Comparison of ENCODE assay signal across 10 mouse cellular contexts in the genomic region with DNA sequence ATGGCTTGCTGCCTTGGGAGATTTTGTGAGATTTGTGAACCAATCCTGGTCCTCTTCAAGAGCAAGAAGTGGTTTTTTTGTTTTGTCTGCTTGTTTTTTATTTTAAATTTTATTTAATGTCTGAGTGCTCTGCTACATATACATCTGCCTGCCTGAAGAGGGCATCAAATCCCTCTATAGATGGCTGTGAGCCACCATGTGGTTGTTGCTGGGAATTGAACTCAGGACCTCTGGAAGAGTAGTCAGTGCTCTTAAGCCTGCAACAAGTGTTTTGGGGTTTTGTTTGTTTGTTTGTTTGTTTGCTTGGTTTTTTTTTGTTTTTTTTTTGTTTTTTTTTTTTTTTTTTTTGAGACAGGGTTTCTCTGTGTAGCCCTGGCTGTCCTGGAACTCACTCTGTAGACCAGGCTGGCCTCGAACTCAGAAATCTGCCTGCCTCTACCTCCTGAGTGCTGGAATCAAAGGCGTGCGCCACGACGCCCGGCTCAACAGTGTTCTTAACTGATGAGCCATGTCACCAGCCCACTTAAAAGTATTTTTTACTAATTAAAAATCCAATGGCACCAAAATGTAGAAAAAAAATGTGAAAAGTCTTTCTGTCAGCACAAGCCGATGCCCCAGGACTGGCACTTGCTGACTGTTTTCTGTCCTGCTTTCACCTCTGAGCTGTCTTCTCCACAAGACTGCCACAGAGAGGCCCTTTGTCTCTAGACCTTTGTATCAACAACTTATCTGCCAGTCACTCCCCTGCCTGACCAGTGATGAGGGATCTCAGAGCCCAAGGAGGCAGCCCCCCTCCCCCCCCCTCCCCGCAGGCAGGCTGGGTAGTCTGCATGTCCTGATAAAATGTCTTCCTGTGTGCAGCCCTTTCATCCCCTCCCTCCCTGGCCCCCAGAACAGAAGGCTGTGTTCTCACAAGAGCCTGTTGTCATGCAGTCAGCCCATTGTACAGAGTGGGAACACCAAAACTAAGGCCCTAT. TPM values are rescaled to one million over a fixed set of nuclear protein-coding genes. Genes with fewer than 3 reads are reported as not detected.
DNase-seq lines count a peak whose midpoint lies in the region; ATAC-seq and TF ChIP-seq lines count a peak whose summit lies in the region.
"Had no signal": no experiment of that assay in that cellular context is flagged by ENCODE, and none has a peak within 500 bp of the region (broad histone marks: within the 10 kb centered on the region; RNA-seq: fewer than 3 reads in every experiment).

No protein-coding gene starts in this region.

- peak; percentile 63 for TF ChIP-seq CTCF in stomach, postnatal 0 days (IDR thresholded peaks at IDR 0.05; ENCODE audit: low read depth)

- H3K27me3 ChIP-seq in neural tube, embryonic 11.5 days (ENCODE audit: control insufficient read depth, insufficient read depth, low read length): peaks cover 5% of the 10 kb centered on the region
- peaks cover 34% of the 10 kb centered on the region for H3K27me3 ChIP-seq in liver, embryonic 15.5 days
- peaks cover 9% of the 10 kb centered on the region for H3K27me3 ChIP-seq in stomach, postnatal 0 days (ENCODE audit: control insufficient read depth, insufficient read depth, low read length)

- peaks cover 4% of the 10 kb centered on the region for H3K36me3 ChIP-seq in neural tube, embryonic 11.5 days (ENCODE audit: control insufficient read depth, insufficient read depth, low read length)
- H3K36me3 ChIP-seq in liver, embryonic 15.5 days (replicated peaks): no peaks in the 10 kb centered on the region
- H3K36me3 ChIP-seq in stomach, postnatal 0 days (ENCODE audit: control insufficient read depth, insufficient read depth, low read length): no peaks in the 10 kb centered on the region

- no peak for ATAC-seq in neural tube, embryonic 11.5 days (ENCODE audit: insufficient read depth, low FRiP score, low TSS enrichment)
- peak; percentile 80 for ATAC-seq in liver, embryonic 15.5 days (ENCODE audit: insufficient read depth)
- ATAC-seq in stomach, postnatal 0 days (ENCODE audit: low FRiP score, low TSS enrichment): no peak

- no peak overlapping the region for H3K27ac ChIP-seq in neural tube, embryonic 11.5 days (ENCODE audit: low read depth, low read length)
- no peak overlapping the region; the same call in 1 of the 2 replicates for H3K27ac ChIP-seq in liver, embryonic 15.5 days (replicated peaks)
- H3K27ac ChIP-seq in stomach, postnatal 0 days (replicated peaks): no peak overlapping the region
- H3K27ac ChIP-seq: gastrocnemius, adult 2 months had no signal

- no peak overlapping the region for H3K9ac ChIP-seq in neural tube, embryonic 11.5 days (ENCODE audit: low read length)
- H3K9ac ChIP-seq in liver, embryonic 15.5 days: no peak overlapping the region
- no peak overlapping the region for H3K9ac ChIP-seq in stomach, postnatal 0 days (ENCODE audit: low read length)

- H3K9me3 ChIP-seq in neural tube, embryonic 11.5 days (ENCODE audit: control insufficient read depth, low read length): no peaks in the 10 kb centered on the region
- H3K9me3 ChIP-seq in liver, embryonic 15.5 days (replicated peaks): no peaks in the 10 kb centered on the region
- no peaks in the 10 kb centered on the region for H3K9me3 ChIP-seq in stomach, postnatal 0 days (ENCODE audit: control insufficient read depth, low read length)

- H3K4me3 ChIP-seq in neural tube, embryonic 11.5 days (ENCODE audit: low read depth, low read length): no peak overlapping the region
- H3K4me3 ChIP-seq in liver, embryonic 15.5 days (replicated peaks): no peak overlapping the region
- H3K4me3 ChIP-seq in stomach, postnatal 0 days (ENCODE audit: low read depth, low read length): no peak overlapping the region
- H3K4me3 ChIP-seq: gastrocnemius, adult 2 months had no signal

- no peak for TF ChIP-seq EP300 in stomach, postnatal 0 days (optimal IDR thresholded peaks at IDR 0.05)

- DNase-seq in neural tube, embryonic 11.5 days (ENCODE audit: low spot score): no peak
- no peak for DNase-seq in neural tube, embryonic 10.5 days (ENCODE audit: extremely low spot score, low spot score)
- DNase-seq in brain, adult 2 months (ENCODE audit: low read depth, low spot score): peak; percentile 80
- no peak for DNase-seq in stomach, postnatal 0 days (ENCODE audit: low spot score)
- DNase-seq in ovary, postnatal 10 days (ENCODE audit: low spot score): no peak
- no peak for DNase-seq in layer of hippocampus, postnatal 10 days (ENCODE audit: low spot score in 2 of 2)
- no peak for DNase-seq in yolk sac, embryonic 10.5 days (ENCODE audit: low spot score)
- DNase-seq: gastrocnemius, adult 2 months had no signal

- 0 out of 2 replicates have a peak overlapping the region, but pooled peaks have one; percentile 10 for H3K4me2 ChIP-seq in neural tube, embryonic 11.5 days (ENCODE audit: low read depth)
- peak overlapping the region; percentile 31 for H3K4me2 ChIP-seq in liver, embryonic 15.5 days
- no peak overlapping the region for H3K4me2 ChIP-seq in stomach, postnatal 0 days (replicated peaks; ENCODE audit: low read depth)

- H3K4me1 ChIP-seq in neural tube, embryonic 11.5 days (ENCODE audit: control insufficient read depth, insufficient read depth, low read length): no peaks in the 10 kb centered on the region
- H3K4me1 ChIP-seq in liver, embryonic 15.5 days (replicated peaks): peaks cover 36% of the 10 kb centered on the region
- H3K4me1 ChIP-seq in stomach, postnatal 0 days (replicated peaks; ENCODE audit: control insufficient read depth, insufficient read depth): no peaks in the 10 kb centered on the region

- 83% methylated on average over 7 of the region's 8 CpGs for WGBS in neural tube, embryonic 11.5 days
- 24% methylated on average over 8 of the region's 8 CpGs for WGBS in liver, embryonic 15.5 days (ENCODE audit: insufficient replicate concordance)
- 83% methylated on average over 8 of the region's 8 CpGs for WGBS in stomach, postnatal 0 days

RNA-seq across cellular contexts. Expression of a gene that starts 5.0 kb away (rescaled TPM):
- 872 and 1,012 TPM in 2 replicates for polyA plus RNA-seq in neural tube, embryonic 11.5 days (2014; fragmentation: Nextera tagmentation; extraction: Ambion mirVana)
- polyA plus RNA-seq in liver, embryonic 15.5 days (2015; fragmentation: Nextera tagmentation; extraction: Ambion mirVana): 0.67 and 0.99 TPM in 2 replicates
- 24.4 and 24.7 TPM in 2 replicates for polyA plus RNA-seq in stomach, postnatal 0 days (2015; fragmentation: Nextera tagmentation; extraction: Ambion mirVana)
- total RNA-seq in layer of hippocampus, postnatal 10 days (2021): 1,000 to 10,000 TPM; 1,031 to 1,094 TPM
- total RNA-seq: gastrocnemius, adult 2 months had no signal

RNA-seq across cellular contexts. Expression of a gene that starts 7.1 kb away (rescaled TPM):
- polyA plus RNA-seq in neural tube, embryonic 11.5 days (2014; fragmentation: Nextera tagmentation; extraction: Ambion mirVana): 36.5 and 41.7 TPM in 2 replicates
- 11.7 and 11.9 TPM in 2 replicates for polyA plus RNA-seq in liver, embryonic 15.5 days (2015; fragmentation: Nextera tagmentation; extraction: Ambion mirVana)
- 20.6 and 22.5 TPM in 2 replicates for polyA plus RNA-seq in stomach, postnatal 0 days (2015; fragmentation: Nextera tagmentation; extraction: Ambion mirVana)
- total RNA-seq in layer of hippocampus, postnatal 10 days (2021): 10 to 100 TPM; 67.5 to 69.4 TPM

RNA-seq across cellular contexts. Expression of a gene that starts 9.3 kb away (rescaled TPM):
- polyA plus RNA-seq in neural tube, embryonic 11.5 days (2014; fragmentation: Nextera tagmentation; extraction: Ambion mirVana): 0.20 TPM in 1 of 2 replicates, not detected in the other
- polyA plus RNA-seq in liver, embryonic 15.5 days (2015; fragmentation: Nextera tagmentation; extraction: Ambion mirVana): not detected in 2 replicates
- 0.05 TPM in 1 of 2 replicates, not detected in the other for polyA plus RNA-seq in stomach, postnatal 0 days (2015; fragmentation: Nextera tagmentation; extraction: Ambion mirVana)
- total RNA-seq in layer of hippocampus, postnatal 10 days (2021): under 1 TPM in 1 of 2 experiments, not detected in 1; 0.09 TPM
- total RNA-seq: gastrocnemius, adult 2 months had no signal
- polyA plus RNA-seq: large intestine, adult 2 months had no signal

RNA-seq across cellular contexts. Expression of a gene that starts 42.7 kb away (rescaled TPM):
- 211 and 217 TPM in 2 replicates for polyA plus RNA-seq in neural tube, embryonic 11.5 days (2014; fragmentation: Nextera tagmentation; extraction: Ambion mirVana)
- polyA plus RNA-seq in liver, embryonic 15.5 days (2015; fragmentation: Nextera tagmentation; extraction: Ambion mirVana): 50.6 and 54.5 TPM in 2 replicates
- 133 and 146 TPM in 2 replicates for polyA plus RNA-seq in stomach, postnatal 0 days (2015; fragmentation: Nextera tagmentation; extraction: Ambion mirVana)
- 100 to 1,000 TPM; 439 to 445 TPM for total RNA-seq in layer of hippocampus, postnatal 10 days (2021)

Comparison
In these comparisons a context has a peak if more than half of its experiments do, and no peak if none do; other contexts are left out.
1. RNA of a gene that starts 5.0 kb away (polyA plus RNA-seq): 872 to 1,012 TPM in neural tube, embryonic 11.5 days; 24.4 to 24.7 TPM in stomach, postnatal 0 days and 0.67 to 0.99 TPM in liver, embryonic 15.5 days; every median in the first group is over 10 times any median in the second.